Mouse (Mus musculus): ENCODE measurements at regions not wholly inside any gene's neighbourhood (a gene's known extent, or its start where the extent isn't known, plus 50 kb on each side); places are given as distances from the start of the nearest gene placed in this dataset.
A peak's percentile ranks its signal among the peaks of the same experiment; 100 is the strongest.

DNA sequence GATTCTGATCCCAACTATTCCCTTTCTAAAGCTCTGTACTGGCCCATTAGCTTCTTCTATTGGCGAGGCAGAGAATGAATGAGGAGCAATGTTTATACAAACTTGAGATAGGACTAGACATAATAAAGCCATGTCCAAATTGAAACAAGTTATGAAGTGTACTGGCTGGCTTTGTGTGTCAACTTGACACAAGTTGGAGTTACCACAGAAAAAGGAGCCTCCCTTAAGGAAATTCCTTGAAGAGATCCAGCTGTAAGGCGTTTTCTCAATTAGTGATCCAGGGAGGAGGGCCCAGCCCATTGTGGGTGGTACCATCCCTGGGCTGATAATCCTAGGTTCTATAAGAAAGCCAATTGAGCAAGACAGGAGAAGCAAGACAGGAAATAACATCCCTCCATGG, 135.9 kb upstream of the Cr2 start:
- DNase-seq: peak; percentile 4 to 17

DNA sequence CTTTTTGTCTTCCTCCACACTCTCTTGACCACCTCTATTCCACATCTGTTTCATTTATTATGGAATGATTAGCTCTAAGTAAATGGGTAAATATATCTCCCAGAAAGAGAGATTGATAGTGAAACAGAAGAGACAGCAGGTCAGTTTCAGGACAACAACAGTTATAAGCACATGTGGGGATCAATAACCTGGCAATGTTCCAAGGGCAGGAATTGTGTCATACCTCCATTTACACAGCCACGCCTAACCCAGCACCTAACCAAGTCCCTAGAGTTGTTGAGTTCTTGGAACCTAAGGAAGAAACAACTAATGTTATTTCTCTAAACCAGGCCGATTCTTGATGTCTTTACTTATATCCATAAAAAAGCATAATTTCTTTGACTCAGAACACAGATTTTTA, 108.6 kb upstream of the Cr2 start:
- no peak for DNase-seq

DNA sequence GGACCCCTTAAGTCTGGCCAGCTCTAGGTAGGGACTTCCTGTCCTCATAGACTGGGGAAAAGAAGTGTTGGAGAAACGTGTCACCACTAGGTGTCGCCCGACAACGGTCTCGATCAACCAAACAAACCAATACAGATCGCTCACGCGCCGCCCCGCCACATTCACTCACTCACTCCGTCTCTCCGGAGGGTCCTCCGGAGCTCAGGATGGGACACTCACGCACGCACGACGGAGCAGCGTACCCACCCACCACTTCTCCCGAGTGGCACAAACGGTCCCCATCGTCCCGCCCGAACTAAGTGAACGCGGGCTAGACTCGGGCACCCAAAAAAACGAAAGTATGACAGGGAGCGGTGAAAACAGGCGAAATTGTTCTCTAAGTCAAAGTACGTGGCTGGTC, 65.0 kb upstream of the Cr2 start:
- DNase-seq: peak; percentile 94 to 95

DNA sequence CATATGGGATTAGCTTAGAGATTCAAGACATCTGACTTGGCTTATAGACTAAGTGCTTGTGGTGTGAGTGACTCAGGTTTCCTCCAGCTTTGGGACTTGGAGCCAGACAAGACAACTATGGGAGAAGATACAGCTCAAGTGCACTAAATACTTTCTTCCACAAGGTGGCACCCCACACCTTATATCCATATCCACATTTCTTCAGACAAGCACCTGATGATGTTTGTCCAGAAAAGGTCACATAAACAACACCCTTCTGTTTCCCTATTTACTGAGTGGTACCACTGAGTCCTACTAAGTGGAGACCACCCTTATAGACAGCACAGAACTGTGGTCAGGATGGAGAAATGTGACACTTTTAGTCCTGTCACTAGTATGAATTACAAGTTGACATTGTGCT, 56.1 kb upstream of the Cr2 start:
- peak; percentile 13 to 16 for DNase-seq

DNA sequence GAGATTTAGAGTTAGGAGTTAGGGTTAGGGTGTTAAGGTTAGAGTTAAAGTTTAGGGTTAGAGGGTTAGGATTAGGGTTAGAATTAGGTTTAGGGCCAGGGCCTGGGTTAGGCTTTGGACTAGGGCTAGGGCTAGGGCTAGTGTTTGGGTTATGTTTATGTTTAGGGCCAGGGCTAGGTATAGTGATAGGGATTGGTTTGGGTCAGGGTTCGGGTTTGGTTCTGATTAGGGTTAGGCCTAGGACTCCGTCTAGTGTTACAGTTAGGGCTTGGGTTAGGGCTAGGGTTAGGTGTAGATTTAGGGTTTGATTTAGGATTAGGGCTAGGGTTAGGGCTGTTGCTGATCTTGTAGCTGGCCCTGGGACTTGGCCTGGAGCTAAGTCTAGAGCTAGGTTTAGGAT, 50.5 kb upstream of the Cr2 start:
- no peak for DNase-seq
